Mouse (Mus musculus): Measurements from ENCODE around the gene Chchd4. TPM values are rescaled to one million over a fixed set of nuclear protein-coding genes. Genes with fewer than 3 reads are reported as not detected.

Gene Chchd4
- polyA plus RNA-seq, 1 experiment from 2014 or later = 33.7 TPM

DNA sequence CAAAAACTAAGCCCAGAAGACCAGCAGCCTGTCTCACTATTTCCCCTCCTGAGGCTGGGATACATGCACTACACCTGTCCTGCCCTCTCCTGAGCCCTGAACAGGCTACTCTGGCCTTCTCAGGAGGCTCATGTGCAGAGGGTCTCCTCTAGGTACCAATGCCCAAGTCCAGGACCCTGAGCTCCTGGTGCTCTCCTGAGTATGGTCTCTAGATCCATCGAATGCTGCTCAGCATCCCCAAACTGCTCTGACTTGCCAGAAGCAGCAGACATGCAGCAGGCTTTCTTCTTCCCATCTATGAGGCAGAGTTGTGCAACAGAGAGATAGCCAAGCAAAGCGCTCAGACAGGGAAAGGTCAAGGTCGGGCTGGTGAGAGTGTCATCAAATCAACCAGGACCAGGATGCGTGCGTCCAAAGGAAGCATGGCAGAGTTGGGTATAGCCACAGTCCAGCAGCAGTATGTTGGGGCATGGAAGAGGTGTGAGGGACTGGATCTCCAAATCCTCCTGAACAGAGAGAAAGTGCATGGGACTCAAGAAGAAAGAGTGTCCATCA lies 56.0 kb downstream of the Chchd4 start:
- Histone ChIP-seq H3K4me3 (ENCODE audit: low read length) (no peak overlapping the region), H3K9ac (ENCODE audit: low read length) (no peak overlapping the region), H3K27ac (ENCODE audit: low read length) (no peak overlapping the region), H3K27me3 (ENCODE audit: control insufficient read depth, insufficient read depth, low read length) (peaks cover 59% of the 10 kb centered on the region), H3K9me3 (replicated peaks; ENCODE audit: control insufficient read depth, low read length) (no peaks in the 10 kb centered on the region), H3K4me1 (ENCODE audit: control insufficient read depth, insufficient read depth, low read length) (no peaks in the 10 kb centered on the region), H3K36me3 (ENCODE audit: control insufficient read depth, insufficient read depth) (no peaks in the 10 kb centered on the region), H3K4me2 (ENCODE audit: low read depth, low read length) (no peak overlapping the region)
- ATAC-seq (replicated peaks; ENCODE audit: extremely low read depth, insufficient read depth, low FRiP score) = no peak
- 62% methylated on average over 5 of the region's 5 CpGs for WGBS

DNA sequence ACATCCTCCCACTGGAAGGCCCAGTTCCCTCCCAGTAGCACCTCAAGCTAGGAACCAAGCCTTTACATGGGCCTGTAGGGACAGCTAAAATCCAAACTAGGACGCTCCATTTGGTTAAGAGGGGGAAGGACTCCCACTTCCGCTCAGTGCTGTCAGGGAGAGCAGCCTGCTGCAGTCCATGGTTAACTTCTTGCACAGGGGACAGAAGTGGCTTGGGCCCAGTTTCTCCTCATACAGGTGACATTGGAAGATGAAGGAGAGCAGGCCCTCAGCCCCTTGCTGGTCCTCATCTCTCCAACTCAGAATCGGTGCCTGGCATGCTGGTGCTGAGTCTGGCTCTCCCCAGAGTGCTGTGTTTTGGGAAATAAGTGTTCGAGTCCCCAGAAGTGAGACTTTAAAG lies 57.2 kb downstream of the Chchd4 start:
- Histone ChIP-seq H3K4me2 (ENCODE audit: low read depth, low read length) (no peak overlapping the region), H3K27ac (ENCODE audit: low read length) (no peak overlapping the region), H3K4me3 (ENCODE audit: low read length) (no peak overlapping the region), H3K9me3 (replicated peaks; ENCODE audit: control insufficient read depth, low read length) (no peaks in the 10 kb centered on the region), H3K36me3 (ENCODE audit: control insufficient read depth, insufficient read depth) (no peaks in the 10 kb centered on the region), H3K9ac (ENCODE audit: low read length) (no peak overlapping the region), H3K27me3 (ENCODE audit: control insufficient read depth, insufficient read depth, low read length) (peaks cover 63% of the 10 kb centered on the region), H3K4me1 (ENCODE audit: control insufficient read depth, insufficient read depth, low read length) (peaks cover 4% of the 10 kb centered on the region)
- ATAC-seq (replicated peaks; ENCODE audit: extremely low read depth, insufficient read depth, low FRiP score) = no peak
- WGBS = 68% methylated on average over 4 of the region's 4 CpGs

DNA sequence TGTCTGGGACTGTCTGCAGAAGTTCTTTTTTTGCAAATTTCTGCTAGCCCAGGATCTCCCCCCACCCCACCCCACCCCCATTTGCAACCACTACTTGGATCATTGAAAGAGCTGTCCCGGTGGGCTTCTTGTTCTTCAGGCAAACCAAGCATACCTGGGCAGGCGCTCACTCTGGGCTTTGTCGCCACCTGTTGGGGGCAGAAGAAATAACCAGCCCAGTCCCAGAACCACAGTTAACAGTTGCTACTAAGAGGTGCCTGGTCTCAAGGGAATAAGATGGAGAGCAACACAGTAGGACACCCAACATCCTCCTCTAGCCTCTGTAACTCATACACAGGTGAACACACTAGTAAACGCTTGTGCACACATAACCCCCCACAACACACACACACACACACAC lies 58.5 kb downstream of the Chchd4 start:
- no peak overlapping the region for H3K9ac ChIP-seq (ENCODE audit: low read length)
- ATAC-seq (replicated peaks; ENCODE audit: extremely low read depth, insufficient read depth, low FRiP score) = no peak
- no peaks in the 10 kb centered on the region for H3K9me3 ChIP-seq (replicated peaks; ENCODE audit: control insufficient read depth, low read length)
- H3K4me1 ChIP-seq (ENCODE audit: control insufficient read depth, insufficient read depth, low read length) = peaks cover 5% of the 10 kb centered on the region
- no peak overlapping the region for H3K27ac ChIP-seq (ENCODE audit: low read length)
- no peak overlapping the region for H3K4me3 ChIP-seq (ENCODE audit: low read length)
- H3K36me3 ChIP-seq (ENCODE audit: control insufficient read depth, insufficient read depth) = no peaks in the 10 kb centered on the region
- peaks cover 74% of the 10 kb centered on the region for H3K27me3 ChIP-seq (ENCODE audit: control insufficient read depth, insufficient read depth, low read length)
- H3K4me2 ChIP-seq (ENCODE audit: low read depth, low read length) = no peak overlapping the region
- WGBS = 4% methylated on average over 4 of the region's 4 CpGs

Other genes starting within 250 kb of the Chchd4 start
- gene Wnt7a, start 62.2 kb downstream of the Chchd4 start, polyA plus RNA-seq (2015; fragmentation: Nextera tagmentation; extraction: Ambion mirVana) = 0.19 and 0.30 TPM in 2 replicates
- 27.6 and 29.7 TPM in 2 replicates for gene Tmem43, start 157 bp upstream of the Chchd4 start, polyA plus RNA-seq (2015; fragmentation: Nextera tagmentation; extraction: Ambion mirVana)
- 11.9 and 13.7 TPM in 2 replicates for gene Xpc, start 42.3 kb upstream of the Chchd4 start, polyA plus RNA-seq (2015; fragmentation: Nextera tagmentation; extraction: Ambion mirVana)
- 164 and 183 TPM in 2 replicates for gene Lsm3, start 42.4 kb upstream of the Chchd4 start, polyA plus RNA-seq (2015; fragmentation: Nextera tagmentation; extraction: Ambion mirVana)
- 59.1 and 74.8 TPM in 2 replicates for gene Slc6a6, start 210.5 kb upstream of the Chchd4 start, polyA plus RNA-seq (2015; fragmentation: Nextera tagmentation; extraction: Ambion mirVana)